Mouse (Mus musculus) right cerebral cortex, adult 2 months (tissue): ENCODE data around the gene Nim1k.

Experiments used
- DNase-seq, 2 experiments: peaks; one replicate each; pipeline ENCODE4 v3.0.0; 2021 to 2022; ENCODE audit warnings: low spot score in 2 of 2

The Nim1k gene

DNA sequence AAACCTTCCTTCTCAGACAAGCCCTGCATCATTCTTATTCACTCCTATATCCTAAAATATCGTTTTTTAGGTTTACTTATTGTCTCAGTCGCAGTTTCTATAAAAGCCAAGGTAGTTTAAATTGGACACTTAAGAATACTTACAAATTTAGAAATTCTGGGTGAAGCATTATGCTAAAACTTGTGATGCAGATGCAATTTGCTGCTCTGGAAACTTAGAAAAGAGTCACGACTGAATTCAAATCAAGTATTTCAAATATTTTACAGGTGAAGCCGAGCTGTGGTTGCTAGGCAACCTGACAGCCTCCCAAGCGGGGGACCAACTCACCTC, 66.0 kb downstream of the Nim1k start:
- DNase-seq: no peak

DNA sequence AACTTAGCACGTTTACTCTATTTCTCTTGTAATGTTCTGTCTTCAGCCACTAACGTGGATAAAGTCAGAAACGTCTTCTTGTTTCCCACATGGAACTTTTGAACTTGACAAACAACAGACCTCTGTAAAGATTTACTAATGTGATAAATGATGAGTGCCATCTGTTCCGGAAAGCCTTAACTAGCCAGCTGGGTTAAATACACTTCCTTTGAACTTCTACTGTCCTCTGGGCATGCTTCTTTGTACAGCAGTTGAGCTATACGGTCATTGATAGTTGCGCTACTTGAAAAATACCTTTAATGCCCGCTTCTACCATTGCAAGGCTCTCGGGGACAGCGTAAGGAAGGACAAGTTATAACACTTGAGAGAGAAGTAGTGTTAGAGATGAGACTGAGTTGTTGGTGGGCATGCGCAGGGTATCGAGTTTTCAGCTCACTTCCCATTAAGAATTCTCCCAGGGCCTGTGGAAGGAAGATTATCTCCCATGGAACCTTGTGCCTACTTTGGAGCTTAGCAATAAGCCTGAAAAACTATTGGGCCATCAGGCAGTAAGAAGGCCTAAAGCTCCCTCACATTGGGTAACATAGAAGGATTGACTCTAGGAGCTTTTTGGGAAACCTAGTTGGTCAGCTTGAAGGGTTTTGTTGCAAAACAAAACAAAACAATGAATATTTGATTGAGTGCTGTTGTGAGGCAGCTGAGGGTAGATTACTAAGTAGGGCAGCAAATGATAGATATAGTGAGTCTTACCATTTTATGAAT, 71.1 kb downstream of the Nim1k start:
- no peak for DNase-seq

DNA sequence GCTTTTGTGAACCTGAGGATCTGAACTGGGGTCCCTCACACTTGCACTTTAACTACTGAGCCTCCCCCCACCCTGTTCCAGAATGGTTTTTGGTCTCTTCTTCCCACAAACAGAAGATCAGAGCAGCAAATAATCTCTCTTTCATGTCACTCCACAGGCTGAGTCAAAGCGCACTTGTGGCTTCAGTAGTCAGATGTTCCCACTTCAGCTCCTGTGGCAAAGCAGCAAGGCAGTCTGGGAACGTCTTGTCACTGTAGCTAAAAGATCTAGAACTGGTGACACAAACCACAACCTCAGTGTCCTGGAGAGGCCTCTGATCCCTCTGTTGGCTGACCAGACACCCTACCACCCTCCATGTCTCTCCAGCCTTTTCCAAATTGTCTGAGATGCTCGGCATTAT, 74.5 kb downstream of the Nim1k start:
- DNase-seq: no peak

DNA sequence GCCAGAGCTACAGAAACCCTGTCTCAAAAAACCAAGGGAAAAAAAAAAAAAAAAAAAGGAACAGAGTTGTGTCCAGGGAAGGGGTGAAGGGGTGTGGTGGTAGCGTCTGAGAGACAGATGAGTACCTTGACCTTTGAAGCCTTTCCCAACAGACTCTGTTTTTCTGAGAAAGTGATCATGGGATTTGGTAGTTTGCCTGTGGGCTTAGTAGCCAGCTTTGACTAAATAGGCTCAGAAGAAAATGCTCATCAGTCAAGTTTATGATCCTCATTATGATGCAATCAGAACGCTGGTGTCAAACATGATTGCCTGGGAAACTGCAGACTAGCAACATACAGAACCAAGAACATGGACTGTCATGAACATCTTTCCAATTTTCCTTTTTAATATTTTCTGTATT, 76.0 kb downstream of the Nim1k start:
- DNase-seq: no peak

DNA sequence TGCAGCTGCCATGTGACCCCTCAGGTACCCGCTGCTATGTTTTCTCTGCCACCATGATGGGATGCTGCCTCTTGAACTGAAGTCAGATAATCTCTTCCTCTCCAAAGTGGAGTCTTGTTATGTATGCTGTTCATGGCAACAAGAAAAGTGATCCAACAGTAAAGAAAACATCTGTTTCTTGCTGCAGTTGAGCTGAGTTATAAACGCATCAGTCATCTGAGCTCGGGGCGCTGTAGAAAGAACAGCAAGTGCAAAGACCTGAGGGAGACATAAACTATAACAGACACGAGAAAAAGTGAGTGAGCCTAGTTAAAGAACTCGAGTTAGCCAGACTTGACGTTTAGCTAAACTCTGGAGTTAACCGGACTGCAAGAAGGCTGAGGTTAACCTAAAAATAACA, 76.9 kb downstream of the Nim1k start:
- DNase-seq: no peak

DNA sequence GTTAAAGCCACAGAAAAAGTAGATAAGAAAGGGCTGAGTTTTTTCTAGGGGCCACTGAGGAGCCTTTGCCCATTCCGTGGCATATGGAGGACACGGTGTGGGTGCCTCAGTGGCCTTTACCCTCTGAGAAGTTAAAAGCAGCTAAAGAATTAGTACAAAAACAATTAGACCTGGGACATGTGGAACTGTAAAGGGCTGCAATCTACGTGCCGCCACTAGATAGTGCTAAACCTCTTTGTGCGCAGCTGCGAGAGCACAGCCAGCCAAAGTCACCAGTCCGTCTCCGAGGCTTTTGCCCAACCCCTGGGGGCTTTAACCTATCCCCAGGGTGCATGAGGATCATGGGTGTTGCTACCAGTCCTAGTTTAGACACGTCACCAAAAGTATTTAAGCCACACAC, 94.3 kb downstream of the Nim1k start:
- DNase-seq: peak; percentile 31 to 49
